Mouse (Mus musculus) lung, postnatal 25 days (tissue): ENCODE measurements at regions not wholly inside any gene's neighbourhood (a gene's known extent, or its start where the extent isn't known, plus 50 kb on each side); places are given as distances from the start of the nearest gene placed in this dataset.

ENCODE experiments used
- DNase-seq: peaks from one replicate; pipeline ENCODE4 v3.0.0; 2022; ENCODE audit warnings: low spot score

DNA sequence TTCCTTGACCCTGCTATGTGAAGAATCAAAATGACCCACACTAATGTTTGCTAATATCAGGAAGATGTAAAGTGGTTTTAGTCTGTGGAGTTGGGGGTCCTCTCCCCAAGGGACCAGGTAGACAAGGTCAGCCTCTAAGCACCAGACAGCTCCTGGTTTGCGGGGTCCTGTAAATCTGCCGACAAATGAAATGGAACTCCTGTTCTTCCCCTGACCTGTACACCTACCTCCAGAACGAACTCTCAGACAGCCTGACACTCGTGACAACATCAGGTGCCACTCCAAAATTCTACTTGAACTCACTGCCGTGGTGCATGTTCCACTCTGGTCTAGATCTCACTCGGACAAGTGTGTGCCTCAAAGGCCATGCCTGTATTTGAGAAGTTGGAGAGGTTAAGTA lies 121.8 kb upstream of the Cdkn3 start:
- DNase-seq: no peak

- no peak for DNase-seq
These were observed 123.1 kb upstream of the Cdkn3 start for GRCm38 (mm10) chr14:46637240-46637639.

DNA sequence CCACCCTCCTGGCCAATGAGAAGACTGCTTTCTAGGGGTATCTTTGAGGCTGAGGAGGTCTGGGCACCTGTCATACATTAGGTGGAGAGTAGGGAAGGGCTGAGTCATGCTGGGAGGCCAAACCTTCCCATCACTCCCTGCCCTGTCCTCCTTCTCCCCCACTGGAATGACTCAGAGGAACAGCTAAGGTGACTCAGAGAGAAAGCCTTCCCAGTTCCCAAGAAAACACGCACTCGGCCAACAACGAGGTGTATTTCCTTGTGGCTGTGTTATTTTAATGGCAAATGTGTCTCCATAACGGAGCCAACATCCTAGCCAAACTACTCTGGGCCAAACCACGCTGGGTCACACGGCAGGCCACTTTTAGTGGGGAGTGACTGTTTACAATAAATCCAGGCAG lies 124.0 kb upstream of the Cdkn3 start:
- DNase-seq: peak; percentile 58

DNA sequence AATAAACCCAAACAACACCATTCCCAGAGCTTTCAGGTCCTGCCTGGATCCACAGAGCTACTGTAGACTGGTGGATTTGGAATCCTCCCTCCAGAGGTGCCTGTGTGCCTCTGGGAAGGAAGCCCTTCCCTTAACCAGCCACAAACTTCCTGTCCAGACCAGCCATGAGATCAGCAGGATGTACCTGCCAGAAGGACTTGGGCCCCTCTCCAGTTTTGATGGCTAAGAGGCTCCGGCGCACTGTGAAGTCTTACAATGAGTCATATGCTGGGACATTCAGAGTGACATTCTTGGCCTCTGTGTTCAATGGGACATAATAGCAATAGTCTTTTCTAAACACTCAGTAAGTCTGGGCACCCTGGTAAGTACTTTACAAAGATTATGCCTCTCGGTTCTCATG lies 125.0 kb upstream of the Cdkn3 start:
- peak; percentile 72 for DNase-seq

DNA sequence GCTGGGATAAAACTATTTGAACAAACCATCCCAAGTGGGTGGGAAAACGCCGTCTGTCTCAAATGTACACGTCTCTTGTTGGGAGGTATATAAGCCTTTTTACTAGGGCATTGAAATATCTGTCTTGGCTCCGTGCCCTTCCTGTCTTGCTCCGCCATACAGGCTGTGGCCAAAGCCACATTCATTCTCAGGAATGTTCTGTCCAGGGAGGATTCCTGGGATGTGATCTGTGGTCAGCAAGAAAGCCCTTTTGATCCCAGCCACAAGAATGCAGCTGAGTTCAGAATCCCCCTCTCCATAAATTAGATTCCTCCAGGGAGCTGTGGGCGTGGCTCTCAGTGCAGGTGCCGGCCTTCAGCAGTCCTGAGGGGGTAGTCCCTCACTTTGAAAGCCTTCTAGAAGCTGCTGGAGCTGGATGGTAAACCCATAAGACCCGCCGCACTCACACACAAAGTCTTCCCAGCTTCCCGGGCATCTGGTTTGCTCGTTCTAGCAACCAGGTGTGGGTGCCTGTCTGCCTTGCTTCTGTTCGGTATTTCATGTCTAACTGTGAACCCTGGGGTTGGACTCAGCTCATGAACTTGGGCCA lies 125.6 kb upstream of the Cdkn3 start:
- no peak for DNase-seq

DNA sequence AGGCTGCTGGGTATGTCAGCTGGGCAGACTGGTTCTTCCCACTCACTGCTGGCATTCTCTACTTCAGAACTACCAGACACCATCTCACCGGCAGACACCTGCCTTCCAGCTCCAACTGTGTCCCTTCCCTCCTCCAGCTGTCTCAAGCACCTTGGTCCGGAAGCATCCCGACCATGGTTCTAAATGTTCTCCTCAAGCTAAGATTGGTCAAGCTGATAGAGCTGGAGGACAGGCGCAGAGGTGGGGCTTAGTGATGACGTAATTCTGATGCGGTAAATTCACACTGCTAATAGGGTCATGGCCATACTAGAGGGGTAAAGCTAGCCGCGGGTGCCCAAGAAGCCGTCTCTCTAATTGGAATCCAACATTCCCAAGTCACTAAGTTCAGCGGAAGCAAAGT lies 126.1 kb upstream of the Cdkn3 start:
- DNase-seq: no peak

GRCm38 (mm10) chr14:46627690-46628089 lies 132.7 kb upstream of the Cdkn3 start:
- DNase-seq: no peak

- no peak for DNase-seq
These were observed 134.6 kb upstream of the Cdkn3 start for GRCm38 (mm10) chr14:46625760-46626159.

DNA sequence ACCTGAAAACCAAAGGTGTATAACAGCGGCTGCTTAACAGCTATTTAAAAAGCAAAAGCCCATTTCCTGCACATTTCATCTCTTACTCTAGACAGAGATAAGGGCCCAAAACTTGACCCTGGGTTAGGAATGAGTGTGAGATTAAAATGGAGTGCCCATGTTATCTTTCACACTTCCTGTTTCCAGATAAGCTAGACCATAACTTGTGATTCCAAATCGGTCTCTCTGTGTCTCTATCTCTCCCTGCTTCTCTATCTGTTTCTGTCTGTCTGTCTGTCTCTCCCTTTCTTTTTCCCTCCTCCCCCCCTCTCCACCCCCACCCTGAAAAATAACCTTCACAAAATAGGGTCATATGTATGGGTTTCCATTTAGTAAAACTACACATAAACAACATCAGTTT lies 136.7 kb upstream of the Cdkn3 start:
- DNase-seq: no peak

DNA sequence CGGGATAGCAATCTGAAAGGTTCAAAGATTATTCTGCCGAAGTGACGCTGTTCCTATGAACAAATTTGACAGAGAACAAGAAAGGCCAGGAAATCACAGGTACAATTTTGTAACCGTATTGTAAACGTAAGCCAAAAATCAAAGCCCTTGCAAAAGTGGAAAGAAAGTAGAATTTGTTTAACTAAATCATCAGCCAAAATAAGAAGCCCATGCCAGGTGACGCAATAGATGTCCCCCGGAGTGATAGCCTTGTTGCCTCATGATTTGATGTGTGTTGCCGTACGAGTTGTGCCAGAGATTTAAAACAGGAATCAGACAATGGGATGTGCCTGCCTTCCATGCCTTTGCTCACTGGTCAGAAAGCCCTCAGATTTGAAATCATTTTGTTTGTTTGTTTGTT lies 144.3 kb upstream of the Cdkn3 start:
- no peak for DNase-seq

- DNase-seq: no peak
These were observed 145.4 kb upstream of the Cdkn3 start for GRCm38 (mm10) chr14:46614936-46615335.

DNA sequence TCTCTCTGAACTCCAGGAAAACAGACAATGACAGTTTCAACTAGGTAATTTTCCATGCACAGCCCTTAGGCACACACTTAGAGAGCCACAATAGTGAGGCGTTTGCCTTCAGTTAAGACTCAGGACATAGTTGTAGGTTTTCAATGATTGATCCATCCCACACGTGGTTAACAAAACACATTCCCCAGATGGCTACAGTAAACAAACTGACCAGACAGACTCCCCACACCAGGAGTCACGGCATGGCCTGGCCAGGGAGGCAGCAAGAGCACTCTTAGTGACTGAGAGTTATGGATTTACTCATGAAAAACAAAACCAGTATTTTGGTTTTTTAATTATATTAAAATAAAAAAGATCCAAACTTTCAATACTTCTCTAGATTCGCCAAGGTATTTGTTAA lies 146.6 kb upstream of the Cdkn3 start:
- no peak for DNase-seq

GRCm38 (mm10) chr14:46613211-46613610 lies 147.1 kb upstream of the Cdkn3 start:
- DNase-seq: no peak

DNA sequence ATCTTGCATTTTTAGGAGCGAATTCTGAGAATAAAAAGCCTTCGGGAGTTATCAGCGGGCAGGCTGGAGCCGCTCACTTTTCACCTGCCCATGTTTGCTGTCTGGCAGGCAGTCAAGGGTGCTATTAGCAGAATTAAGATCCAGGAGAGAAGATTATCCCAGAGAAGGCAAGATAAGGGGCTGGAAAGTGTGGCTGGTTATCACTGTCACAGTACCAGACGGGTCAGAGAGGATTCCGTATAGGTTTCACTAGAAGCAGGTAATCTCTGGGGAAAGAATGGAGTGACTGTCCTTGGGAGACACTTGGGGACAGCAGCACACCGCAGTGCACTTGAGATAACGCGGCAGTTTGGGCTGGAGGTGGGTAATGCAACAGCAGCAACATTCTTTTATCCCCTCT lies 147.8 kb upstream of the Cdkn3 start:
- DNase-seq: no peak

DNA sequence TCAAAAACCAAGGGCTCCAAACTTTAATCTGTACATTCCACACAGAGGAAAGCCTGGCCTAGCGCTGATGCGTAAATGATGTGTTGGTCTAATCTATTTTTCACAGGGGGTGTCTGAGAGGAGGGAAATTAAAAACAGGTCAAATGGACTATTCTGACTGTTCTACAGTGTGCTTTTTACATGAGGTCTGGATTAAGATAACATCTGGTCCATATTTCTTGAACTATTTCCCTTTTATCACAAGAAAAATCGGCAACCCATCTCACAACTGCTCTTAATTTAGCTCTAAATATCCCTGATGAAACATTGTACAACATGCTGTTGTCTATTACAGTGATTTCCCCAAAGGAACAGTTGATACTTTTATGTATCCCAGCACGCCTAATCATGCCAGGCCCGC lies 149.4 kb upstream of the Cdkn3 start:
- no peak for DNase-seq

DNA sequence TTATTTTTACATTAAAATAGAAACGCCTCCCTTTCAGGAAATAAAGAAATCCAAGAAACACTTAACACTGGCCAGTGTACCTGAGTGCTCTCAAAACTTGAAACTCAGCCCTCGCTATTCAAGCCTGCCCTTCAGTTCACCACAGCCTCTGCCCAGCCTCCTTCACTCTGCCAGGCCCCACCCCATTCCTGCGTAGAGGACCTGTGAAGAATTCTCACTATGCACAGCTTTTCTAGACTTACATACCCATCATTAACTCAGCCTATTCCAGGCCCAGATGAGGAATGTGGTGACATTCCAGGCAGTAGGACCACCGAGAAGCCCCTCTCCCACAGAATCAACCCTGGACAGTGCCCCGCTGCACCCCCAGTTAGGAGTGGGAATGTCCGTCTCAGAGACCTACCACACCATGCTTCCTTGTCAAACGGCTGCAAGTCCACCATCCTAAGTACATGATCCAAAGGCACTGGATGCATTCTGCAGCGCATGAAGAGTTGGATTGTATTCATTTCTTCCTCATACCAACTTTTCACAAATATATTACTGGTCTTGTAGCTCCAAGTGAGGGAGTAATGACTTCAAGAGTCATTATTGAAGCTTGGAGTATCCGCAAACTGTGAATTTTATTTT lies 150.0 kb upstream of the Cdkn3 start:
- DNase-seq: peak; percentile 85

DNA sequence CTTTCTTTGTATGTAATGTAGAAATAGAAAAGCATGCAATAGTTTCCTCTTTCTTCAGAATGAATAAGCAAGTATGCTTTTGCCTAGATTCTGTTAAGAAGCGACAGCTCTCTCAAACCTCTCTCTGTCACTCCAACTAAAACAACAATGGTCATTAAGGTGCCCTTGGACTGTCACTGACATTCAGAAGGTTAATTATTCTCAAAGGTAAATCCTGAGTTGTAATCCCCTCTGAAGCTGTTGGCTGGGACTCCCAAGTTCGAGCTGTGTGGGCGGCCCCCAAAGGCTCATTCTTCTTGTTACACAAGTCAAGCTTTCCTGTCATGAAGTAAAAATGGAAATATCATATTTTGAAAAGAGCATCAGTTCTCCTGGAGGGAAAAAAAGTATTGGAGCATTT lies 153.6 kb upstream of the Cdkn3 start:
- DNase-seq: no peak

DNA sequence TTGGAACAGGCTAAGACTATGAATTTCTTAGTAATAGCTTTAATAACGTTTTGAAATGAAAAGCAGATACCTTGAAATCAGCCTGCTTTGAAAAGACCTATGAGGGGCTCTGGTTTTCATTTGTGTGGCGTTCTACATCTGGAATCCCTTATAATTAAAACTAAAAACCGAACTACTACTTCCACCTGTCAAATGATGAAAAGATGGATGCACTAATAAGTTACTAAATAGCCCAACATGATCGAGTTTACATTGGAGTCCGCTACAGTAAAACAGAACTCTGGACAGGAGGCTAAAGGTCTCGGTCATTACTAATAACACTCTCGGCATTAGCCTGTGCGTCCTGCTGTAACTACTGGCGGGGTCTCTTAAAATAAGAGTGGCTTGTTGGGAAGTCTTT lies 154.3 kb upstream of the Cdkn3 start:
- DNase-seq: no peak

DNA sequence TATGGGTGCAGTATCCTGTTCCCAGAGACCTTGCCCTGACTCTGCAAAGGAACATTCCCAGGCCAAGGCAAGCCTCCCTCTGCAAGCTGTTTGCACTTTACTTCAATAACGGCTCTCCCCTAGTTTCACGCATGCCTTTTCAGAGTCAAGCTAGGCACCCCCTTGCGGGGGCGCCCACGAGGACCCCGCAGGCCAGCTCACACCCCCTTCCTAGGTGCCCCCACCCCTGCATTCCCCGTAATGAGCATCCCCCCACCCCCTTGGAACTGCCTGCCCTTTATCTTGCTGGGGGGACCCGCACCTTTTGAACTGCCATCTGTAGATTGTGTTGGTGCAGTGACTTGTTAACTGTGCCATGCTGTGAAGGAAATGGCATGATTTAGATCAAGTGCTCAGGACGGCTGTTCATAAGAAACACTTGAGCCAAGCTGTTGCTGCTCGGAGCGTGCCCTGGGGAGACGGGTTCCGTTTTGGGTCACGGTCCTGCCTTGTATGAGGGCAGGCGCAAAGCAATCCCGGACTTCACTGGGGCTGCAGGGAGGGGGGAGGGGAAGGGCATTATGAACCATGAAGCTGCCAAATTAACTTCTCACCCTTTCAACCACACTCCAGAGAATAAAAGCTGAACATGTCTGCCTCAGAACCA lies 155.3 kb upstream of the Cdkn3 start:
- peak; percentile 14 for DNase-seq

DNA sequence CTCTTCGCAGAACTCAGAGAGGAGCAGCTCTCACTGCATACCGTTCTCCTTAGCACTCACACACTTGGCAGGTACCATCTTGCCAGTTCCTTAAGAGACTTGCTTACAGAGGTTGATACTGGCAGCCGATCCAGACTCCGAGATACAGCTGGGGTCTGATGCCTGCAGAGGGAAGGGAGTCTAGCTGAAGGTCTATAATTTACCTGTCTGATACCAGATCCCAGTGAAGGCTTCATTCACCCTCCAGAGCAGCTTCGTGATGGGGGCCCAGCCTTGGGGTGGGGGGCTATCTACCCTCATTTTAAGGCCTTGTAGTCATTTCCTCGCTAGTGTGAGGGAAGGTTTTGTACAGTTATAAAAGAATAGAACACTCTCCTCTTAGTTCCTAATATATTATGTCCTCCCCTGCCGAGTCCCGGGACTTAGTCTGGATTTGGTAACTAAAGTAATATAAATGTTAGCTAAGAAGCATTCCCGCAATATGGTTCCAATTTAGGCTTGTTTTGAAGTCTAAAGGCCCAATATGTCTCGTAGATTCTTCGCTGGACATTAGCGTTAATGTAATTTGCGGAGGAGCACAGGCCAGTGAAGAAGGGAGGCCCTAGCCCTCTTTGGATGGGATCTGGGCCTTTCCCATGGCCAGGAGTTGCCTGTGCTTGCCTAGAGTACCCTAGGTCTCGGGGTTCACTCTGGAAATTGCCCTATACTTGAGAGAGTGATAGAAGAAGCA lies 156.0 kb upstream of the Cdkn3 start:
- no peak for DNase-seq

- no peak for DNase-seq
These were observed 163.5 kb upstream of the Cdkn3 start for GRCm38 (mm10) chr14:46596696-46597359.

DNA sequence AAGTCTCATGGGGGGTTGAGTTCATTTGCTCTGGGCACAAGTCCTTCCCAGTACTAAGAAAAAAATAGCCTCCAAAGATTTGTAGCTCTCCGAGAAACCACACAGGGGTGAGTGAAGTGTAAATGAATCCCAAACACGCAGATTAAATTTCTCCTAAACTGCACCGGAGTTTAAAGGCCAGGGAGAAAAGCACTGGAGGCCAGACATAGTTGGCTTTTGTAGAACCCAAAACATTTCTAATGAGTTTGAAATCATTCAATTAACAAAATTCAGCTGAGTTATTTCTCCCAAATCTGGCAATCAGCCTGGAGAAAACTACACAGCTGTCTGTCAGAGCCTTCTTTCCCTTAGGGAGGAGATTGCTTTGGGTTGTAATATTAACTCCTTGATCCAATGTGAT lies 166.2 kb upstream of the Cdkn3 start:
- DNase-seq: no peak
